Mouse (Mus musculus): ENCODE data around the gene Fsd1l. TPM values are rescaled to one million over a fixed set of nuclear protein-coding genes. Genes with fewer than 3 reads are reported as not detected.

Gene Fsd1l
- under 1 TPM; 0.44 to 0.59 TPM for total RNA-seq (2023)

GRCm38 (mm10) chr4:53631316-53632010 lies at the start of gene Fsd1l:
TSS of gene Fsd1l (plus strand) at chr4:53631471.

GRCm38 (mm10) chr4:53713704-53714050 lies 82.4 kb downstream of the Fsd1l start, which contains the start of gene Fktn:
TSS of gene Fktn (plus strand) at chr4:53713998.

Other genes with a start within 250 kb of the Fsd1l start
- 10 to 100 TPM; 14.6 to 19.1 TPM for gene Slc44a1, start 191.1 kb upstream of the Fsd1l start, total RNA-seq (2023)
- gene Fktn, start 82.5 kb downstream of the Fsd1l start, total RNA-seq (2023) = 1 to 10 TPM; 4.3 to 4.7 TPM
- gene Tal2, start 148.2 kb downstream of the Fsd1l start, total RNA-seq (2023) = under 1 TPM in 1 of 2 experiments, not detected in 1; 0.23 TPM
- 1 to 10 TPM; 6.2 to 8.4 TPM for gene Tmem38b, start 194.6 kb downstream of the Fsd1l start, total RNA-seq (2023)